Mouse (Mus musculus) gastrocnemius, postnatal 25 days (tissue): ENCODE data around the gene Tmprss6. TPM values are rescaled to one million over a fixed set of nuclear protein-coding genes. Genes with fewer than 3 reads are reported as not detected.

Source experiments
- DNase-seq: peaks from one replicate; pipeline ENCODE4 v3.0.0; 2022
- total RNA-seq, 2 experiments: library from RNA; stranded (reverse); gene quantifications; 1 replicate in 1 of 2; 2 replicates in 1 of 2; pipeline ENCODE4 v1.2.3; 2021

Tmprss6 gene
- total RNA-seq, 2 experiments from 2014 or later: not detected

DNA sequence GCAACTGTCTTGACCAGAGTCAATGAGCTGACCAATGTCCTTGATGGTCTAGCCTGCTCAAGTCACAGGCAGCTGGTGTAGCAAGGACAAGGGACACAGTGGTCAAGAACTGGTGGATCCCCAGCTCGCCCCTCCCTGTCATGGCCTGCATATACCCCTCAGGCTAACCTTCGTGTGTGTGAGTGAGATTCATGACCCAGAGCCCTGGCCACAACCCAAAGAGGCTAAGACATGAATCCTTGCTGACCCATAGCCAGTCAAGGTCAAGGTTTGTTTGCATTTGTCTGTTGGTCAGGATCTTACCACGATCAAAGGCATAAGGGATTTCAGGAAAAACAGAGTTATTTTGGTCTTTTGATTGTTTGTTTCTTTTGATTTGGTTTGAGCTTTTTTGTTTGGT, 14.1 kb upstream of the Tmprss6 start:
- DNase-seq: no peak

DNA sequence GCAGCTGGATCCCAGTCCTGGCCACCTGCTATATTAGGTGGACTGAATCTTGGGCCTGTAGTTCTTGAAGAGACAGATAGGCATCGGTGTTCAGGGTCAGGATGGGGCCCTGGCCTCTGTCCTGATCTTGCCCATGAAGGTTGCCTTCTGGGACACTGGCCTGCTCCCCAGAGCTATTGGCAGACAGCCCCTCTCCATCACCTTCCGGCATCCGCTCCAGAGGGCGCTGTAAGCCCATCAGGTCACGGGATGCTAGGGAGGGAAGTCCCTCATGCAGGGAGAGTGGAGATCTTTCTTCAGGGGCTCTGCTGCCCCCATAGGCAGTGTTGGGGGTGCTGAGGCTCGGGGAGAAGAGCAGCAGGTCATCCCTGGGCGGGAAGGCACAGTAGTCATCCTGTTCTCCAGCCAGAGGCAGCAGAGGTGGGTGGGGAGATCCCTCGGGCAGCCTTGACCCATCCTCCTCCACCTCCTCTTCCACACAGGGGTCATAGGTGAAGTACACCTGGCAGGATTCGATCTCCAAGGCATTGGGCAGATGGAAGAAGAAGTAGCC, 13.1 kb upstream of the Tmprss6 start:
- no peak for DNase-seq

- DNase-seq: no peak
Observed at GRCm38 (mm10) chr15:78480991-78481390, 12.6 kb upstream of the Tmprss6 start.

GRCm38 (mm10) chr15:78480111-78480510, 11.7 kb upstream of the Tmprss6 start:
- DNase-seq: no peak

DNA sequence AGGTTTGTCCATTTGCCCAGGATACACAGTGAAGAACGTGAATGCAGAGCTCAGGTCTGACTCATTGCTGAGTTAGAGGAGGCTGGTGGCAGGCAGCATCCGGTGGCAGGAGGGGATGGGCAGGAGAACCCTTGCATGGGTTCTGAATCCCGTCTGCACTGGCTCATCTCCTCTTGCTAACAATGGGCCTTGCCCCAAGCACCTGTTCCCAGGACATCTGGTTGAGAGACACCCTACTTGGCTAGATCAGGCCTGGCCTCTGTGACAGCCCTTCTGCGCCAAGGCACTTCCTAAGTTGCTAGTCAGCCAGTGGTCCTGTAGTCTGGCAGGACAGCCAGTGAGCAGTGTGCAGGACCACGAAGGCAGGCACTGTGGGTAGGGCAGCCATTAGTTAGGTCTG, 11.0 kb upstream of the Tmprss6 start:
- peak; percentile 20 for DNase-seq

GRCm38 (mm10) chr15:78478073-78478472, 9.6 kb upstream of the Tmprss6 start:
- DNase-seq: no peak

DNA sequence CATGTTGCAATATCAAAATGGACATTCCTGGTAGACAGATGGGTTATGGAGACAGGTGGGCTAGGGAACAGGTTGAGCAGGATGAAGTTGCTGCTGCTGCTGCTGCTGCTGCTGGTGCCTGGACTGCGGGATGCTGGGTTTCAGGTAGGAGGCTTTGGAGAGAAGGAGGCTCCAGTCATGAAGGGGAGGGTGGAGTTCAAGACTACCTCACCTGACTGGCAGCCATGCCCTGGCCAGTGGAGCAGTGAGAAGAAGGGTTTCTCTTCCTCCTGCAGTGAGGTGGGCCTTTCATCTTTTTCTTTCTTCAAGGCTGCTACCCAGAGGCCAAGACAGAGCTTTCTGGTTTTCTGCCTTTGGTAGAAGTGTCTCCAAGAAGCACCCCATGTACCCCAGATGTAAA, 8.4 kb upstream of the Tmprss6 start:
- no peak for DNase-seq

- DNase-seq: no peak
Observed at GRCm38 (mm10) chr15:78475604-78476031, 7.2 kb upstream of the Tmprss6 start.

DNA sequence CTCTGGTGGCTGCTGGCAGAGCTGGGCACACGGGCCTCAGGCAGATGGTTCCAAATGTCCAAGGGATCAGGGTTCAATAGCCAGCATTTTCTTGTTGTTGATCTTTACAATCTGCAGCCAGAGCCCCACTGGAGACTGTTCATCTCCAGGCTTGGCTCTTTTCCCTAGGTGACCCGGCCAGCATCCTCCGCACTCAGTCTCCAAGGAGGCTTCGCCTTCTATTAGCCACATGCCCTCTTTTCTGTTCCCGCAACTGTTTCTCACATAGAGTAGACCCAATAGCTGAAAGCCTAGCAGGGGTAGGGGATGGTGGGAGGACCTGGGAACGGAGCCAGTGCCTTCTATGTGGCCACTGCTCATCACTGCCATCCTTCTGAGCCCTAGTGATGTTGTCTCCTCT, 5.0 kb upstream of the Tmprss6 start:
- DNase-seq: no peak

- DNase-seq: no peak
Observed at GRCm38 (mm10) chr15:78471902-78472301, 3.5 kb upstream of the Tmprss6 start.

DNA sequence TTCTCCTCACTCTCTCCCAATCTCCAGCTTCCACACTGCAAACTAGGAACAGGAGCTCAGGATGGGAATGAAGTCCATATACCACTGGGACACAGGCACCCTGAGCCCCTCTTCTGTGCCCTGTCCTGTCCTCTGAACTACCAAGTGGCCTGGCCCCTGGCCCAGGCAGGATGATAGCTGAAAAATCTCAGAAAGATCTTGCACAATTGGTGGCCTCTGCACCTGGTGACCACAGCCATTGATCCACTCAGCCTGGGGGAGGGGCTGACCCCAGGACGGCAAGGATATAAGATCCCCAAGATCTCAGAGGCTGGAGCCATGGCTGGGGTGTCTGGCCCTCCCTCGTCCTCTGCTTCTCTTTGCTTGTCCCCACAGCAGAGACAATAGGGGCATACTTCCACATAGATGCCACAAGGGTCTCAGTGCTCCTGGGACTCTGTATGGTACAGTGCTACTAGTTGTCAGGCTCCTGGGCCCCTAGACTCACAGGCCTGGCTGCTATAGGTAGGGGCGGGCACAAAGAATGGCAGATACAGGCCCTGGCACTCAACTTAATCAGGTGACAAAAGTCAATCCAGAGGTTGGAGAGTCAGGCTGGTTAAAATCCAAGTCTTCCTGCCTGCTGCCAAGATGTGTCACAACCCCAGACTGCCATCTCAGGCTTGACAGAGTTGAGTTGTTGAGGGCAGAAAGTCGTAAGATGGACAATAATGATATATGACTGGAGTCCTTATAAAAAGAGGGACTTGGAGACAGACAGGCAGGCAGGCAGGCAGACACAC, 2.3 kb upstream of the Tmprss6 start:
- DNase-seq: no peak

DNA sequence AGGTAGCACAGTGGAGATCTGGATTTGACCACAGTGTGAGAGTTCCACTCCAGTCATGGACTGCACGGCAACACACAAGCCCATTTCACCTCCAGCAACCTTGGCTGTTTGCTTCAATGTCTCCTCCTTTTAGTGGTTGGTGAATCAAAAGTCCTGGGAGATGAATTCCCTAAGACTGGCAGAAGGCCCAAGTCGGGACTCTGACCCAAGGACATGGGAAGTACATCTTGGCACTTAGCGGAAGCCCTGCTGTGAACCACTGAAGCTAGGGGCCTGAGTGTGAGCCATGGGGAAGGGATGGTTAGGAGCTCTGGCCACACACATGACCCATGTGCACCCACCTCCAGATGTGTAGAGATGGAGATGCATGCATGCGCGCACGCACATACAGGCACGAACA, 864 bp downstream of the Tmprss6 start:
- no peak for DNase-seq

- DNase-seq: no peak
Observed at GRCm38 (mm10) chr15:78466809-78467208, 1.6 kb downstream of the Tmprss6 start.

DNA sequence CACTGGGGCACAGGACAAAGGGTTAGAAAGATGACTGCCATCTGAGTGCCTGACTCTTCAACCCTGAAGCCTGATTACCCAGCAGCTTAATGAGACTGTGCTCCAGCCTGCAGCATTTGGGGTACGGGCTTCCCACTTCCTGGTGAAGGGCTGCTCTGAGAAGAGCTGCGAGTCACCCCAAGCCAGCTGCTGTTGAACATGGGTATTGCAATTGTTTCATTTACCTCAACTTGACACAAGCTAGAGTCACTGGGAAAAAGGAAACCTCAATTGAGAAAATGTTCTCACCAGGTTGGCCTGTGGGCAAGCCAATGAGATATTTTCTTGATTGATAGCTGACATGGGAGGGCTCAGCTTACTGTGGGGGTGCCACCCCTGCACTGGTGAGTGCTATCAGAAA, 5.5 kb downstream of the Tmprss6 start:
- no peak for DNase-seq

DNA sequence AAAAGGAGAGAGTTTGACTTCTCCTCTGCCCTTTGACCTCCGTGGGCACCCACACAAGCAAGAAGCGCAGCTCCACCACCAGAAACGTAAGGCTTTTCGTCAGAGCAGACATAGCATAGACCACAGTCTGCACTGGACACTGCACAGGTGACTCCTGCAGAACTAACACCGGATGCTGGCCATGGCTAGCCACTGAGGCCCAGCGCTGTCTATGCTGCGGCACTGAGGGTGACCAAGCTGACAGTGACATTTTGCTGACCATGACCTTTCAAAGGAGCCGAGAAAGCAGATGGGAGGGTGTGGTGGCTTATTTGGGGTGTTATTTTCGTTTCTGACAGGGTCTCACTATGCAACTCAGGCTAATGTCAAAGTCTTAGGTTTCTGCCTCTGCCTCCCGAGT, 11.2 kb downstream of the Tmprss6 start:
- no peak for DNase-seq

DNA sequence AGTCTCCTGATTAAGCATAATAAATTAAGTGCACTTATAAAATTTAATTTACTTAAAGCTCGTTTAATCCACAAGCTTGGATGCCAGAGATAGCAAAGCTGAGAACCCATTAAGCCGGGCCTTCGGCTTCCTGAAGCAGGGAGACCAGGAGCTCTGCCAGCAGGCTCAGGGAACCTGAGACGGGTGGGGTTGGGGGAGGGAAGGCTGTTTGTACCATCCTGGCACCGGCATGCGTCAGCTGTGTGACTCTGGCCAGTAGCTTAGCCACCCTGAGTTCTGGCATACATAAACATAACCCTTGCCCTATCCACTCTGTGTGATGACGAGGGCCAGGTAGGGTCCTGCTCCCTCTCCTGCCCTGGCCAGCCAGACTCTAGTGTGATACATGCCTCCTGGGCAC, 12.4 kb downstream of the Tmprss6 start:
- DNase-seq: peak; percentile 69

DNA sequence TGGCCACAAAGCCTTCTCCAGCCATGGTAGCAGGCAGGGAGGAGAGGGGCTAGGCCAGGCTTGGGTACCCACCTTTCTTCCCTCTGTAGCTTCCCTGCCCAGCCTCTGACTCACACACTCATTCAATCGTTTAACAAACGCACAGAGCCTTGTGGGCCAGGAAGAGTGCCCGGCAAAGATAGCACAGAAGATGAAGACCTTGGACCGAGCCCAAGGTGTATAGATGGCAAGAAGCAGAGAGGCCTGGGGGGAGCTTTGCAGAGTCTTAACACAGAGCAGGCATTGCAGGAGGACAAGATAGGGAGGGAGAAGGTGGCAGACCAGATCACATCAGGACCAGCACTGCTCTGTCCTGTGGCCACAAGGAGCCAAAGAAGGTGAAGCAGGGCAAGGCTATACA, 13.3 kb downstream of the Tmprss6 start:
- no peak for DNase-seq

- DNase-seq: no peak
Observed at GRCm38 (mm10) chr15:78452929-78453328, 15.5 kb downstream of the Tmprss6 start.

DNA sequence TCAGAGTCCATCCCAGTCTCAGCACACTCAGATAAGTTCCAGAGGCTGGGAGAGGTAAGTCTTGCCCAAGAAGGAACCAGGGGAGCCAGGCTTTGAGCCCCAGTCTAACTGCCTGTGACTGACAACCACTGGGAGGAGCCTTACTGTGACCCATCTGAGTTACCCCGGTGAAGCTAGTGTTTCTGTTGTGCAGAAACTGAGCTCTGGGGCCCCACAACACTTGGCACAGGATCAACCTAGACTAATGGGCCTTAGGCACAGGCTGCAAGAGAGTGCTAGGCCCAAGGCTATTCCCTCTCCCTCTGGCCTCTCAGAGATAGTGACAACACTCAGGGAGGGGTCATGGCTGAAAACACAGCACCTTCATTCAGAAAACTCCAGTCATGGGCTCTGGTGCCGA, 17.2 kb downstream of the Tmprss6 start:
- no peak for DNase-seq

DNA sequence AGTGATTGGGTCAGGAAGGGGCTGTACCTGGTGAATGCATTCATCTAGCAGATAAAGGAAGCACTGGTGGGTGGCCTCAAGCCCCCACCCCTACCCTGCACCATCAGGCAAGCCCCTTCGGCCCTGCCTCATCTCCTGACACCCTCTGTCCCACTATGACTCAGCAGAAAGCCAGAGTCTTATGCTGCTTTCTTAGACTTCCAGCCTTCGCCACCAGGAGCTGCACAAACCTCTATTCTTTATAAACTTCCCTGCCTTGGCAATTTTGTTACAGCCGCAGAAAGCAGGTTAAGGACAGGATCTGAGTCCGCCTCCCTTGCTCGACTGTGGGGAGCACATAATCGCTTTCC, 18.0 kb downstream of the Tmprss6 start:
- no peak for DNase-seq

DNA sequence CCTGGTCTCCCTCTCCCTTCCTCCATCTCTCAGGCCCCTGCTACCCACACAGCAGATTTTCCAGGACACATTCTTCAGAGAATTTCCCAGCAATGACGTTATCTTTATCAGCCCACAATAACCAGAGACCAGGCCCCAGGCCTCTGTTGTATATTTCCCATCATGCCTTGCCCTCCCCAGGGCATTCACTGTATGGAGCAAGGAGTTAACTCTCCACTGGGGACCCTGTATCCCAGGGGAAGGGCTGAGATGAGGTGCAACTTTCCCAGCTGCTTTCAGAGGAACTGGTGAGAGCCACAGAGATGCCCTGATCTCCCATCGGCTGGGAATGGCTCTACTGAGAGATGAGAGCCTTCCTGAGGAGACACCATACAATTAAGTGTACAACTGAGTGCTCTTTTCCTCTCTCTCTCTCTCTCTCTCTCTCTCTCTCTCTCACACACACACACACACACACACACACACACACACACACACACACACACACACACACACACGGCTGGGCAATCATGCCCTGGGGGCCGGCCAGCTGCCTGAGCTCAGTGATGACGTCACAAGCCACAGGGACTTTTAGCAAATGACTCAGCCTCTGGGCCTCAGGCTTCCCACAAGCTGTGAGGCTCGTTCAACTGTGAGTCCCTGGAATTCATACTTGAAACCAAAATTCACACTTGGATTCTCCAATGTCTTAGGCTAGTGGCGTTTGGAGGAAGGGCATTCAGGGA, 18.6 kb downstream of the Tmprss6 start:
- DNase-seq: peak; percentile 64

GRCm38 (mm10) chr15:78449131-78449530, 19.3 kb downstream of the Tmprss6 start:
- no peak for DNase-seq

DNA sequence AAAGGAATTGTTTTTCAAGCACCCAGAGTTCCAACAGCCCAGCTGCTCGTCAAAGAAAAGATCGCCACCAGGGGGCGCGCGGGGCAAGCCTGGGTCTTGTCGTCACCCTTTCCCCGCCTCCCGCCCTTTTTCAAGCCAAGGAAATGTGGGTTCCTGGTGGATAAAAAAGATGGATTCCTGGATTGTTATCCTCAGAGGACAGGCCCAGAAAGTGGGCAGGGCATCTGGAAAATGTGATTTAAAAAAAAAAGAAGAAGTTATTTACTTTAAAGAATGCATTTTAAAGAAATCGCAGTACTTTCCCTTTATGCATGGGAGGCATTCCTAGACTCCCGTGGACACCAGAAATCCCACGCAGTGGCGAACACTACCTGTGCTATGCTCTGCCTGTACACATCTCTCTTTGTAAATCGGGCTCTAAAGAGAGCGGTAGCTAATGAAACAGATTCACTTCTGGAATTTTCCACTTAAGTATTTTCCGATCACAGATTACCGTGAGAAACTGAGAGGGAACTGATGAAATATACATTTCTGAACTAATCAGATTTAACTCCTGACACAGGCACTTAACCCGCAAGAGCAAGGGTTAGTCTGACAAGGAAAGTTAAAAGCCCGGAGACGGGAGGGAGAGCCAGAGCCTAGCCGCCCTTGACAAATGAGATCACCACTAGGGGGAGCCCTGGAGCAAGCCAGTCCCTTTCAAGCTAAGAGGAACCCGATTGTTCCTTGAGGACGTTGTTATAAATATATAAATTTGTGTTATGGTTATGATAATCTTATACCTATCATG, 20.5 kb downstream of the Tmprss6 start:
- DNase-seq: peak; percentile 87
